Mouse (Mus musculus): ENCODE results near the gene Pdcd6ip. TPM values are rescaled to one million over a fixed set of nuclear protein-coding genes. Genes with fewer than 3 reads are reported as not detected.

Pdcd6ip gene
- 226 and 232 TPM in 2 replicates for polyA plus RNA-seq (2012)

GRCm38 (mm10) chr9:113707481-113708360 lies at the start of gene Pdcd6ip:
Gene Pdcd6ip, minus strand, starts transcription at chr9:113708259.

GRCm38 (mm10) chr9:113741108-113741636 lies 33.1 kb upstream of the Pdcd6ip start, which contains the start of gene Clasp2:
Gene Clasp2, plus strand, starts transcription at chr9:113741473.

Other genes starting within 250 kb of the Pdcd6ip start
- 5.5 and 6.2 TPM in 2 replicates for gene Clasp2, start 33.2 kb upstream of the Pdcd6ip start, polyA plus RNA-seq (2012)
- gene Ubp1, start 222.7 kb upstream of the Pdcd6ip start, polyA plus RNA-seq (2012): 45.6 and 66.6 TPM in 2 replicates

All from megakaryocyte-erythroid progenitor cell, adult 5 weeks (primary cell).